13 mouse cellular contexts compared by ENCODE assay signal in the genomic region with DNA sequence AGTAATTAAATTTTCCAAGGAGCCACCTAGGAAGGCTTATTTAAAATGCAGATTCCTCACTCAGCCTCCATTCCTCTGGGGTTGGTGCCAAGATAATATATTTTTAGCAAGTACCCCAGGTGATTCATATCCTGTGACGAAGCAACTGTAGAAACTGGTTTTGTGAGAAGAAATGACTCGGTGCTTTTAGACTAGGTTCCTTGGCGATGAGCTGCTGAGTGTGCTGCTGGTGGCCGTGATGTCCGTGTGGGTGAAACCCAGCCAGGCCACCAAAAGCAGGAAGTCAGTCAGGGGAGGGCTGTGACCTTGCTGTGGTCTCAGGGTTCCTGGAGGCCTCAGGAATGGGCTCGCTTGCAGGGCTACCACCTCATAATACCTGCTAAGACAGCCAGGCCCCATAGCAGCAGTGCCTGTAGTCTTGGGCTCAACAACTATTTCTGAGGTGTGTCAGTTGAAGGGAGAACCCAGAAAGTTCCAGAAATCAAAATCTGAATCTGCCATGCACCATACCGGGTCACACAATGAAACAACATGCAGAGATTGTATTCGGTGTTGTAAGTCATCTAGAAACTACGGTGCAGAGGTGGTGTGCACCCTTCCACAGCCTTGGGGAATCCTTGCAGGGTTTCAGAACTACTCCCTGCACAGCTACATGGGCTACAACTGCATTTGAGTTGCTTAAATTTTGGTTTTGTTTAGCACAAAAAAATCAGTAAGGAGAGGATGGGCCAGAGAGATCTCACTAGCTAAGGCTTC. TPM values are rescaled to one million over a fixed set of nuclear protein-coding genes. Genes with fewer than 3 reads are reported as not detected.
A peak's percentile ranks its signal among the peaks of the same experiment; 100 is the strongest.
DNase-seq lines count a peak whose midpoint lies in the region; ATAC-seq lines count a peak whose summit lies in the region.
"Had no signal": no experiment of that assay in that cellular context is flagged by ENCODE, and none has a peak within 500 bp of the region (broad histone marks: within the 10 kb centered on the region; RNA-seq: fewer than 3 reads in every experiment).

No protein-coding gene starts in this region.

- no peak overlapping the region for H3K4me2 ChIP-seq in forebrain, embryonic 13.5 days
- H3K4me2 ChIP-seq: embryonic facial prominence, embryonic 13.5 days; lung, embryonic 15.5 days had no signal

- peak; percentile 87 for ATAC-seq in common myeloid progenitor, adult 5-6 weeks (replicated peaks; ENCODE audit: low read depth, poor library complexity, severe bottlenecking)
- ATAC-seq in forebrain, embryonic 13.5 days = no peak
- ATAC-seq: intestine, embryonic 16.5 days had no signal

- no peaks in the 10 kb centered on the region for H3K9me3 ChIP-seq in megakaryocyte, embryonic 14.5 days
- no peaks in the 10 kb centered on the region for H3K9me3 ChIP-seq in forebrain, embryonic 13.5 days (replicated peaks)
- H3K9me3 ChIP-seq: embryonic facial prominence, embryonic 13.5 days; heart, embryonic 10.5 days; lung, embryonic 15.5 days had no signal

- peak overlapping the region; percentile 74 for H3K4me3 ChIP-seq in megakaryocyte, embryonic 14.5 days (replicated peaks)
- H3K4me3 ChIP-seq in forebrain, embryonic 13.5 days = no peak overlapping the region
- H3K4me3 ChIP-seq: embryonic facial prominence, embryonic 13.5 days; heart, embryonic 10.5 days; lung, embryonic 15.5 days had no signal

- no peak overlapping the region for H3K27ac ChIP-seq in forebrain, embryonic 13.5 days
- H3K27ac ChIP-seq: embryonic facial prominence, embryonic 13.5 days; heart, embryonic 10.5 days; lung, embryonic 15.5 days had no signal

- peak; percentile 11 for DNase-seq in adrenal gland, adult 2 months
- no peak for DNase-seq in adrenal gland, postnatal 10 days
- DNase-seq in left cerebral cortex, adult 18-20 months (ENCODE audit: low spot score in 2 of 2) = peak; percentile 12 to 24
- no peak for DNase-seq in left cerebral cortex, postnatal 4 days
- no peak for DNase-seq in testis, postnatal 14 days (ENCODE audit: low spot score)

- WGBS in forebrain, embryonic 13.5 days = 86% methylated on average over 9 of the region's 9 CpGs

- H3K4me1 ChIP-seq in megakaryocyte, embryonic 14.5 days = peaks cover 38% of the 10 kb centered on the region
- H3K4me1 ChIP-seq in forebrain, embryonic 13.5 days = no peaks in the 10 kb centered on the region
- H3K4me1 ChIP-seq: heart, embryonic 10.5 days had no signal

- H3K27me3 ChIP-seq in megakaryocyte, embryonic 14.5 days (replicated peaks) = peaks cover 12% of the 10 kb centered on the region
- H3K27me3 ChIP-seq in forebrain, embryonic 13.5 days = no peaks in the 10 kb centered on the region
- H3K27me3 ChIP-seq: embryonic facial prominence, embryonic 13.5 days; lung, embryonic 15.5 days had no signal

- intact Hi-C loops in left cerebral cortex, postnatal 4 days (cut with DNase I) = no loop called here

- H3K36me3 ChIP-seq in megakaryocyte, embryonic 14.5 days (replicated peaks; ENCODE audit: low read length) = no peaks in the 10 kb centered on the region
- no peaks in the 10 kb centered on the region for H3K36me3 ChIP-seq in forebrain, embryonic 13.5 days (ENCODE audit: poor library complexity, severe bottlenecking)

- H3K9ac ChIP-seq in forebrain, embryonic 13.5 days = no peak overlapping the region
- H3K9ac ChIP-seq: embryonic facial prominence, embryonic 13.5 days; lung, embryonic 15.5 days had no signal

RNA-seq across cellular contexts. Expression of a gene that starts 27.1 kb away (rescaled TPM):
- 1 to 10 TPM; 6.0 to 8.5 TPM for total RNA-seq in adrenal gland, adult 2 months (2021)
- 5.9 and 7.5 TPM in 2 replicates for polyA plus RNA-seq in adrenal gland, adult 2 months (2012; rRNA removed)
- total RNA-seq in adrenal gland, postnatal 10 days (2021) = 10 to 100 TPM in 1 of 2 experiments, 1 to 10 TPM in 1; 9.8 to 11.6 TPM
- 10 to 100 TPM in 1 of 2 experiments, 1 to 10 TPM in 1; 10.0 to 13.7 TPM for total RNA-seq in left cerebral cortex, adult 18-20 months (2021)
- 10 to 100 TPM; 19.3 TPM for total RNA-seq in left cerebral cortex, postnatal 4 days (2021)
- total RNA-seq in common myeloid progenitor, adult 5-6 weeks (2017) = not detected in 2 replicates
- polyA plus RNA-seq in megakaryocyte, embryonic 14.5 days (2012; ENCODE audit: insufficient read depth, low replicate concordance) = 0.06 TPM in 1 of 2 replicates, not detected in the other
- polyA plus RNA-seq in forebrain, embryonic 13.5 days (2015; fragmentation: Nextera tagmentation; extraction: Ambion mirVana) = 2.2 and 2.3 TPM in 2 replicates
- total RNA-seq: monocyte, adult 5-6 weeks had no signal

Comparison
In these comparisons a context has a peak if more than half of its experiments do, and no peak if none do; other contexts are left out.
1. DNase-seq: peak in adrenal gland, adult 2 months (single experiment) and left cerebral cortex, adult 18-20 months (2 of 2); none in adrenal gland, postnatal 10 days (single experiment), left cerebral cortex, postnatal 4 days (single experiment) and testis, postnatal 14 days (single experiment).